Mouse (Mus musculus): ENCODE data around the gene Itih4.

The Itih4 gene

DNA sequence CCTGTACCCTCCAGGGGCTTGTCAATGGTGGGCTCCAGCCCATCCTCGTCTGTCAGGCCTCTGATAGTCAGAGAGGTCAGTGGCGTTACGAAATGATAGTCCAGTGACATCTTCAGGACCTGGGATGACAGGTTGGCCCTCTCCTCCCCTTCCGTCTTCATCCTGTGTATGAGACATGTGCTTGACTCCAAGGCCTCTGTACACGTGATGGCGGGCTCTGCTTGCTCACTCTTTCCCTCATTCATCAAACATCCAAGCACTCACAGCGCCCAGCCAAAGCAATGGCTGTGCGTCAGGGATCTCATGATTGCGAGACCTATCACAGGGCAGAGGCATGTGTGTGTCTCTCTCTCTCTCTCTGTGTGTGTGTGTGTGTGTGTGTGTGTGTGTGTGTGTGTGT, 47.1 kb downstream of the Itih4 start:
- no peak for DNase-seq (ENCODE audit: low spot score in 2 of 2)

DNA sequence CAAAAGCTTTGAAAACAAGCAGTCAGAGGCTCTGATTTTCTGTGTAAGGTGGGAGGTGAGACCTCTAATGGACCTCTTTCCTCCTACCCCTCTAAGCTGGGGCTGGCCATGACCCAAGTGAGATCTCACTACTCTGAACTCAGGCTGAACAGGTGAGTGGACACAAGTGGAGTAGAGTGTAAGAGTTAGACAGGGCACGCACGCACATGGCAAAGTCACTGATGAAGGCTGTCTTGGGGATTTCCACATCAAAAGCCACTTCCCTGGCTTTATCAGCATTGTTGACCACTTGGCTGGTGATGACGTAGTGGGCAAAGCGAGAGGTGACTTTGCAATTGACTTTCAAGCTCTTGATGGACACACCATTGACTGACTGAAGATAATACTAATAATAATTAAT, 56.0 kb downstream of the Itih4 start:
- no peak for DNase-seq (ENCODE audit: low spot score in 2 of 2)

GRCm38 (mm10) chr14:30943038-30943437, 56.8 kb downstream of the Itih4 start, which contains the start of gene Itih1:
Gene Itih1 (minus strand): TSS chr14:30943289.
- no peak for DNase-seq (ENCODE audit: low spot score in 2 of 2)

DNA sequence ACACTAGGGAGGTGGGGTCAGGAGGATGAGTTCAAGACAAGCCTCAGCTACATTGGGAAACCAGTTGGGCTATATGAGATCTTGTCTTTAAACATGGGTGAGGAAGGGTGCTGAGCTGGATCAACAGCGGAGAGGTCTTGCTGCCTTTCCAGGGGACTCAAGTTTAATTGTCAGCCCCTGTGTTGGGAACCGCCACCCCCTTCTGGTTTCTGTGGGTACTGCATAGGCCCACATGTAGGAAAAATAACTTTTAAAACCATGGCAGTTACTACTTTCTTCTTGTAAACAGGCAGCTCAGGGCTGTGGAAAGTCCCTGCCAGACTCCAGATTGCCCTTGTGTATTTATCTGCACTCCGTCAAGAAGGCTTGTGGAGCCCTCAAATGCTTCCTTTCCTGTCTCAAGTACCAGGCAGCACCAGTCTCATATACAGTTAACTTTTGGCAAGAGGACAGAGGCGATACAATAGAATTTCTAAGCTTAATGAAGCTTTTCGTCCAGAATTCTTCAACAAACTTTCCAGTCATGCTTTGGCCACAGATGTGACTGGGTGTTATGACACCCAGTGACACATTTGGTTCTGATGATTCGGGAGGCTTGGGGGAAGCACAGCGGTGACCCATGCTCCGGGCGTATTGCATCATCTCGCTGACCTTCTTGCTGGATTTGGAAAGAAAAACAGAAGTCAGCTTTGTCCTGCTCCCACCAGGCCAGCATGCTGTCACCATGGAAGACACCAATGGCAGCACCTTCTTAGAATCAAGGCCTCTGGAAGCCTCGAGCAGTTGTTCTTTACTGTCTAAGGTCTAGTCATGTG, 57.8 kb downstream of the Itih4 start:
- peak; percentile 57 to 70 for DNase-seq (ENCODE audit: low spot score in 2 of 2)

DNA sequence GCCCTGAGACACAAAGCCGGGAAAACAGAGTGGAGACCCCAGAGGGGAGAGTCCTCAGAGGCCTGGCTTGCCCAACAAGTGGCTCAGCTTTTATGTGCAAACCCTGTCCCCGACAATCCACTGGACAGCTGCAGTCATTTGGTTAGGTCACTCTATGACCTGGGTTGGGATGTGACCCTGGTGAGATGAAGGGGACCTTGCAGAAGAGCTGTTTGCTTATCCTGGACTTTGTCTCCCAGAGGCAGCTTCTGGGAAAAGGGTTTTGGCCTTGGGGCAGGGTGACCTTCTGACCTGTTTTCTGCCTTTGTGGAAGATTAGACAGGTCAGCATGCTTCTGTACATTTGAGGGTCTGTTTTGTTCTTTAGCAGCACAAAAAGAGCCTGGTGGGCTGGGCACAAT, 58.5 kb downstream of the Itih4 start:
- no peak for DNase-seq (ENCODE audit: low spot score in 2 of 2)

- no peak for DNase-seq (ENCODE audit: low spot score in 2 of 2)
These were observed 63.7 kb downstream of the Itih4 start for GRCm38 (mm10) chr14:30949986-30950385.

DNA sequence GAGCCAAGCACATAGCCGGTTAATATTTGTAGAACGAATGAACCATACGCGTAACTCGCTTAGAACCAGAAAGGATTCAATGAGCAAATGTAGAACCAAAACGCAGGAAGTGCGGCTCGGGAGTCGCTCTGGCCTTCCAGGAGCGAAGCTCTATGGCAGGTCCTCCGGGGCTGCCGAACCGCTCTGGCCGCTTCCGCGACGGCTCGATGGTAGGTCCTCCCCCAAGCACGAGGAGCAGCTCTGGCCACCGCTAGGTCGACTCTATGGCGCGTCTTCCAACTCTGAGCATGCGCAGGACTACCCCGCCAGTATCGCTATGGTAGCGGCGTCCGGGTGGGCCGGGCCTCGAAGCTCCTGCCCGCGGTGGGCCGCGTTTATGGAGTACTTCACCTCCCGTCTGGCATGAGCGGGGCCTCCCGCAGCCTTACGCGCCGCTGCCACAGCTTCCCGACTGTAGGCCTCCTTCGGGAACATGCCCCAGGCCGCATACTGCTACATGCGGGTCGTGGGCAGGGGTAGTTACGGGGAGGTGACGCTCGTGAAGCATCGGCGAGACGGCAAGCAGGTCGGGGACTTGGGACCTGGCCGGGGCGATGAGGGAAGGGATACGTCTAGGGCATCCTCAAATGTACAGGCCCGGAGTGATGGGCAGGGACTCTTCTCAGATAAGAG, 65.0 kb downstream of the Itih4 start, which contains the start of gene Nek4:
Nek4 (plus strand) TSS at position 224 of the 672 bp plus-strand sequence.
- peak; percentile 97 to 98 for DNase-seq (ENCODE audit: low spot score in 2 of 2)

All from frontal cortex, postnatal 36 days (tissue).